Mouse (Mus musculus) lung, adult 2 months (tissue): ENCODE data around the gene Car10.

Experiments
- CTCF ChIP-seq: fragments of 200-500 bp; IDR thresholded peaks from 2 replicates; pipeline ENCODE4 v1.5.1; 2011; ENCODE audit warnings: mild to moderate bottlenecking, low read length, control low read depth; ENCODE audit not compliant: insufficient read depth
- POLR2A ChIP-seq: fragments of 200-500 bp; IDR thresholded peaks from 2 replicates; pipeline ENCODE4 v1.6.1; 2011; ENCODE audit warnings: low read depth, mild to moderate bottlenecking, control low read depth, low read length, borderline replicate concordance; ENCODE audit errors: extremely low read depth

DNA sequence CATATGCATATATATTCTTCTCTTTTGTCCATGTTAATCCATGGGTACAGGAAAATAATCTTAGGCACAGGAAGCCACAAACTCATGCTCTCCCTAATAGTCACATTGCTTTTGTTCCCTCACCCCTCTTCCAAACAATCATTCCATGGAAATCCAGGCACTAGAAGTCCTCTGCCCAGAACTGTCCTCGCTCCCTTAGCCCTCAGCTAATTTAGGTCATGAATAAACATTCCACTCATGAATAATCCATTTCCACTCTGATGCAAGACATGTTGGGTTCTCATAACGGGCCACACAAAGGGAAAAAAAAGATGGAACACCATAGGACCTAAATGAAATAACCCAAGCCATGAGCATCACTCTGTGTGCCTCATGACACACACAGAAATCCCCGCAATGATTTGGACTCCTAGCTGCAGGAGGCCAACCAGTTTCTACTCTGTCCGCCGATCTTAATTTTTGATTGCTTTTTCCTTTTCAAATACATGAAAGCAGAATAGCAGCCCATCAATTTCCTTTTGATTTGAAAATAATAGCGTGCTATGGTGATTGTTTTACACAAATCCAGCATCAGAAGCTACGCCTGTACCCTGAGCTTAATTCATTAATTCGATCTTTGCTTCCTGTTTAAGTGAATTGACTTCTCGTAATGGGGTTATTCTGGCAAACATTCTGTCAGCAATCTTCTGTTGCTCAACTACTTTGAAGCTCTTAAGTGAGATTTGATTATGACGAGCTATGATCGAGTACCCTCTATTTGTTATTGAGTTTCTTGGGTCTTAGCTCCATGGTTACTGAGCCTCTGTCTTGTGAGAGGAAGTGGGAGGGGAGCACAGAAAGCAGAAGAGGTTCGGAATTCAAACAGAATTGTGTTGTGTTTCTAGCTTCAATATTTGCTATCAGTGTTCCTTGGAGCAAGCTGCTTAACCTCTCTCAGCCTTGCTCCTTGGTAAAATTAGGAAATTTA is 350.7 kb downstream of the Car10 start:
- TF ChIP-seq CTCF (no peak), POLR2A (no peak)
